Mouse (Mus musculus) cerebellum, adult 18-20 months (tissue): ENCODE measurements around the gene Ass1.

Experiments
- DNase-seq, 2 experiments: peaks; one replicate each; pipeline ENCODE4 v3.0.0; 2021

The Ass1 gene

DNA sequence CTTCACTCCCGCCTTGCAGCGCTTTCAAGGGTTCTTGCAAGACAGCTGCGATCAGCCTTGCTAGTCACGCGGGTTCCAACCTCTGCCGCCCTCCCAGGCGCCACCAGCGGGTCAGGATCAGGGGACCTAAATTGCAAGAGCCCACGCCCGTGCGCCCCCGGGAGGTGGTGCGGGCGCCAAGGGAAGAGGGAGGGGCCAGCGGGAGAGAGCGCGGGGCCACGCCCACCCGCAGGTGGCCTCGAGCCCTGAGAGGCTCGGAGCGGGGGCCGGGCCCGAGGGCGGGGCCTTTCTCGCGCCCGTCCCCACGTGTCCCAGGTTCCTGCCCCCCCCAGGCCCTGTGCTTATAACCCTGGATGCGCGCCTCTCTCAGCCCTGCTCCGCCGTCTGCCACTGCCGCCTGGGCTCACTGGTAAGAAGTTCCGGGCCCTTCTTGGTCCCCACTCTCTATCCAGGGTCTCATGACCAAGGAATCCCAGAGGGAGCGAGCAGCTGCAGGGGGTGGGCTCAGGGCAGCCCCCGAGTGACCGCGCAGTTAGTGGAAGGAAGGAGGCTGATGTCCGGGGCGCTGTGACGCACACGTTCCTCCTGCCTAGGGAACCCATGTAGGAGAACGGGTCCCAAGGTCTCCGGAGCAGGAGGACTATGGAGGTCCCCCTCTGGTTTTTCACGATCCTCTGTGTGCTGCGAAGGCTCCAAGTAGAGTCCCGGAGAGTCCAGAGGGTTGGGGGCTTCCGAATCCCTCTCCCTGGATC is at the start of gene Ass1:
Gene Ass1 (plus strand): TSS at position 277 of the 752 bp plus-strand sequence.
- DNase-seq: peak; percentile 36 to 45

DNA sequence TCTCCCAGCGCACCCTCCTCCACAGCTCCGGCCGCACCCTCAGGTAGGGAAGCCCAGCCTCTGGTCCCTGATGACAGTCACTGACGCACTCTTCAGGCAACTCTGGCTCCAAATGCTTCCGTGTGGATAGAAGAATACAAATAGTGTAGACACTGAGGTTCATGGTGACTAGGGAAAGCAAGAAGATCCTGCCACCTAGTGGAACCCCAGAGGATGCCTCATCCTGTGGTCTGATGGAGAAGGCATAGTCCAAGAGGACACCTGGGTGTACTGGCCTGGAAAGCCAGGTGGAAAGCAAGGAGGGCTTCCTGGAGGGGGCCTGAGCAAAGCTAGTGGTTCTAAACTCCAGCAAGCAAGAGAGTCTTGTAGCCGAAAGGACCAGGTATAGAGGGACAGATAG is 49.1 kb upstream of the Ass1 start:
- DNase-seq: peak in 1 of 2 experiments; percentile 13

GRCm38 (mm10) chr2:31422576-31422975 is 47.4 kb upstream of the Ass1 start:
- no peak for DNase-seq

DNA sequence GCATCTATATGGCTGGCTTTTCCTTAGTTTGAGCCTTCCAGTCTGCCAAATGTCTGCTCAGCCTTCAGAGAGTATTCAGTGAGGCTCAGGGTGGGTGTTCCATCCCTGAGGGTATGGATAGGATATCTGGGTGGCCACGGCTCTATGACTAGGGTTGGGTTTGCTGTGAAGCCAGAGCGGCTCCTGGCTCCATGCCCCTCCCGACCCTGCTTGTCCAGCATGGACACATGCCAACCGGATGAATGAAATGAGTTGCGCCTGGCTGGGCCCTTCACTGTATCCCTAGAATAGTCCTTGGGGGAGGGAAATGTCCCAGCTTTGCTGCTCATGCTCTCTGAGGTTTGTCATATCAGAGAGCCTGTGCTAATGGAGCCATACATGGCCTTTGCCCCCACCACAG is 38.5 kb upstream of the Ass1 start:
- no peak for DNase-seq

DNA sequence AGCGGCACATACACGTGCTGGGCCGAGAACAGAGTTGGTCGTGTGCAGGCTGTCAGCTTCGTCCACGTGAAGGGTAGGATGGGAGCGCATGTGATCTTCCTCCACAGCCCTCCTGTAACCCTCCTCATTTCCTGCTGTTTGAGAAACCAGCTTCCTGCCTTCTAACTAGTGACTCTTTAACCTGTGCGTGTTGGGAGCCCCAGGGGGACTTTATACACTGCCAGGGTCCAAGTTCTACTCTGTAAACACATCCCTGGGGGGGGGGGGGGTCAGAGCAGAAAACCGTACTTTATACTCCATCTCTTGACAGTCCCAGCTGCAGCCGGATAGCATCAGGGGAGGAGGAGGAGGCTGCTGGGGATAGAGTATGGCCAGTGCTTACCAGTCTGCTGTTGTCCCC is 35.3 kb upstream of the Ass1 start:
- DNase-seq: no peak

DNA sequence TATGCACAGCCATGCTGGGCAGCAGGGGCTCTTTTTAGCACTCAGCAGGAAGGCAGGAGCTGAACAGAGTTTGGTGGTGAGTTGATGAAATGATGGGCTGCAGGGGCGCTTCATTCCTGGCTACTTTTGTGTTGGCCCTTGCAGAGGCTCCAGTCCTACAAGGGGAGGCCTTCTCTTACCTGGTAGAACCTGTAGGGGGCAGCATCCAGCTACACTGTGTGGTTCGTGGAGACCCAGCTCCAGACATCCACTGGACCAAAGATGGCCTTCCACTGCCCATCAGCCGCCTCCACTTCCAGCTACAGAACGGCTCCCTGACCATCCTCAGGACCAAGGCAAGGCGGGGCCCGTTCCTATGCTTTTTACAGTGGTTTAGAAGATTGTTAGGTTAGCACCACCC is 34.4 kb upstream of the Ass1 start:
- peak; percentile 25 to 28 for DNase-seq

DNA sequence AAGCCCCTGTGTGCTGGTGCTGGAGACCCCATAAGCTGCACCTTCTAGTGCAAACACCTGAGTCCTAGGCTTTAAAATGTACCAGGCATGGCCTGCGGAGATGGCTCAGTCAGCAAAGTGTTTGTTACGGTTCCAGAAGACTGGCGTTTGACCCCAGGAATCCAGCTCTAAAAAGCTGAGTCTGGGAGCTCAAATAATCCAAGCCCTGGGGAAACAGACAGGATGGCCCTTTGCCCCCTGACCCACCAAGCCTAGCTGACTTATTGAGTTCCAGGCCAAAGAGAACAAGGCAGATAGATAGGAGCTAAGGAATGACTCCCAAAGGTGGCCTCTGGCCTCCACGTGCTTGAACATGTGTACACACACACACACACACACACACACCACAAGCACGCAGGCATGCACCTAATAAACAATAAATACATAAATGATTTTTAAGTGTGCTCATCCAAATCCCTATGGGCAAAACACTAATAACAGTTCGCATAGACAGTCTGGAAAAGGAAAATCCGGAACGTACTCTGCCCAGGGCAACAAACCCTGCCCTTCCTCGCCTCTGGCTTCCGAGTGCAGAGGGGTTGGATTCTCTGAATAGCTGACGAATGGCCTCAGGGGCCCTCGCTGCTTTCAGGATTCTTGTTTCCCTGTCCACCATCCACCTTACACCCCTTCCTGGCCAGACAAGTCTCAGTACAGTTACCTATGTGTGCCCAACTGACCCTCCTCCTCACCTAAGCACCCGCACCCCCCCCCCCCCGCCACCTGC is 32.3 kb upstream of the Ass1 start:
- DNase-seq: no peak

GRCm38 (mm10) chr2:31439576-31439975 is 30.4 kb upstream of the Ass1 start:
- DNase-seq: no peak

DNA sequence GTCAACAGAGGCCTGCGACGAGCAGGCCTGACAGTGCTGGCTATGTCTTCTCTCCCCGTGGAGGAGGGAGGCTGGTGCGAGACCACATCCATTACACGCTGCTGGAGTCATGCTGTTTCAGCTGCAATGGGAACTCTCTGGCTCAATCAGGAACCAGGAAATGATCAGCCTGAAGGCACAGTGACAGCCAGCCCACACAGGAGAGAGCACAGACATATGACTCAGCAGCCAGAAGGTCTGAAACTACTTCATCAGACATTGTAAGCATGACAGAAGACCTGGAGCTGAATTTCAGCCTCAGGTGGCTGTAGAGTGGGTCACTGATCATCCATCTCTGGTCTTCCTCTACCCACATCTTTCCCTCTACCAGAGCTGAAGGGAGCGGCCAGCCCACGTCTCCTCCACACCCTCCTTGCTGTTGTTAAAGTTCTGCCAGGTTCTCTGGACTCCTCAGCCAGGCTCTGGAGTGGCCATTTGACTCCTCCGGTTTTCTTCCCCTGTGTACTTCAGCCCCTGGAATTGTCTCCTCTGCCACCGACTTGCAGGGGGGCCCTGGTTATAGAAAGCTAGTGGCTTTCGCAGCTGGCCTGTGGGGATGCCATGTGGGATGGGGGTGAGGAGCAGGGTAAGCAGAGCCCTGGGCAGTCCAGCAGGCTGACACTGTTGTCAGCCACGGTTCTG is 27.4 kb upstream of the Ass1 start:
- no peak for DNase-seq

DNA sequence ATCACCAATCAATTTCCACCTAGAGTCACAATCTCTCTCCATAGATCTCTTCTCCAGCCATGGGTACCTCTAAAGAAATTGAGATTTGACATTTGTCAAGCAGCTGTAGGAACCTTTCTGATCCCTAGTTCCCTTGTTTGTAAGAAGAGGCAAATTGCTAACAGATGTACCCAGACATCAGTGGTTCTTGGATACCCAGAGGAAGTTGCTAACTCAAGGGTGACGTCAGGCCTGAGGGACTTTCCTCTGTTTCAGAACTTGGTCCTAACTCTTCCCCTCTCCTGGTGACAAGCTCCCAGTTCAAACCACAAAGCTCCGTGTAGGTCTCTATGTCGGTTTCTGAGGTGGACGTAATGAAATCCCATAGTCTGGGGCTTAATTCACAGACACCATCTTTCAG is 24.0 kb upstream of the Ass1 start:
- no peak for DNase-seq

DNA sequence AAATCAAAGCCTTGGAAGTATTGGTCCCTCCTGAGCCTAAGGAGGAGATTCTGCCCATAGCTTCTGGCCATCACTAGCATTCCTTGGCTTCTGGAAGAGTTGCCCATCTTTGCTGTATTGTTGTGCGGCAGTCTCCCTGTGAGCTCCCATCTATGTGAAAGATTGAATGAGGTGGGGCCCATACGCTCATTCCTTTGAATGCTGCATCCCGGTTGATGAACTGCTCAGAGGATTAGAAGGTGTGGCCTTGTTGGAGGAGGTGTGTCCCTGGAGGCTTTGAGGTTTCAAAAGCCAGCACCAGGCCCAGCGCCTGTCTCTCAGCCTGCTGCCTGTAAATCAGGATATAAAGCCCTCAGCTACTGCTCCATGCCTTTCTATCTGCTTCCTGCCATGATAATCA is 23.6 kb upstream of the Ass1 start:
- DNase-seq: no peak

DNA sequence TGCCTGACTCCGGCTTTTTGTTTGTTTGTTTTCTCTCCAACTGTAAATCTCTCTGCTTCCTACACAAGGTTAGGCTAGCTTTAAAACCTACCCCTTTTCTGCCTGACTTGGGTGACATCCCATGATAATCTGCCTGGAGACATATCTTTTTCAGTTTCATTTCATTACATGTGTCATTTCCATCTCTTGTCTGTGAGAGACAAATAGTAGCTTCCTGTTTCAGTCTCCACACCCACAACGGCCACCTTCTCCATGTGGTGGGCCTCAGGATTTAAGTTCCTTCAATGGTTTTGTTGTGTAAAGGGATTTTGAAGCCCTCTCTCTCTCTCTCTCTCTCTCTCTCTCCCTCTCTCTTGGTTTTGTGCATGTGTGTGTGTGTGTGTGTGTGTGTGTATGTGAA is 22.5 kb upstream of the Ass1 start:
- no peak for DNase-seq

DNA sequence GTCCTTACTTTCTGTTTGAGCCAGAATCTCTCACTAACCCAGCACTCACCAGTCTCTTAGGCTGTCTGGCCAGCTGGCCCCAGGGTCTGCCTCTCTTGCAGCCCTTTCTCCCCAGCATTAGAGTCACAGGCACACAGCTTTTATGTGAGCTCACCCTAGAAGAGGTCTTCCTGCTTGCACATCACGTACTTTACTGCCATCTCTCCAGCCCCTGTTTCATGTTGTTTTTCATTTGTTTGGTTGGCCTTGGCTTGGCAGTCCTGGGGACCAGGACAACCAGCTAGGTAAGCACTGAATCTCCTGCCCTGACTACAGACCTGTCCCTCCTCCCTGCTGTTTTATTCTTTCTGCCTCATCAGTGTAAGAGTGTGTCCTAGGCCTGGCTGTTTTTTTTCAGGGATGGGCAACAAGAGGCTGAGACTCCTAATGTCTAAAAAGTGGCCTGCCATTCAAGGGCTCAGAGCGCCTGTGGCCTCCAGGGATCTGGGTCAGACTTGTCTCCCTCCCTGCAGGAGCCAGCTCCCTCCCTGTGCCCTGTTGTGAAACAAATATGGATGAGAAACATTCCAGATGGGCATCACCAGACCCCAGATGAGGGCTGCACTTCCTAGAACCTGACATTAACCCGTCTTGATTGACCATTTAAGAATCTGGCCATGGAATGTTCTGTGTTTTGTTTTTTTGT is 21.1 kb upstream of the Ass1 start:
- DNase-seq: no peak

DNA sequence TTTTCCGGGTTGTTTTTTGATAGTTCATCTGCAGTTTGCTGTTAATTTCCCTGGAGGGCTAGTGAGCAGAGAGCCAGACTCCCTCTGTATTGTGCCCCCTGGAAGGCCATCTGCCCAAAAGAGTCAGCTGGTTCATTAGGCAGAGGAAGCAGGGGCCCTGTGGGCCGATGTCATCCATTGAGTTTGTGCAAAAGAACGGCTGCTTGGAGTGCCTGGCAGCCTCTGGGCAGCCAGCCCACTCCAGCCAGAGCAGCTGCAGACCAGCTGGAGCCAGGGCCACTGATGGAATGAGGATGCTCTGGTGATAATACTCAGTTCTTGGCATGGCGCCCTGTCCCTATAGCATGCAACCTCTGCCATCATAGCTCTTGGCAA is 20.6 kb upstream of the Ass1 start:
- peak; percentile 20 to 25 for DNase-seq

DNA sequence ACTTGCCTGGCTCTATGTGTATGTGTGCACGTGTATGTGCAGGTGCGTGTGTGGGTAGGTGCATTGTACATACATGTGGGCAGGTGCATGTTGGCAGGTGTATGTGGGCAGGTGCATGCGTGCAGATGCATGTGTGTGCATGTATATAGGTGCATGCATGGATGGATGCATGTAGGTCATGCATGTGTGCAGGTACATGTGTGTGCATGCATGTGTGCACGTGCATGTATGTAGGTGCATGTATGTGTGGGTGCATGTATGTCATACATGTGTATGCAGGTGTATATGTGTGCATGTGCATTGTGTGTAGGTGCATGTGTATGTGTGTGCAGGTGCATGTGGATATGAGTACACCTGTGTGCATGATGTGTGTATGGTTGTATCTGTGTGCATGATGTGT is 20.1 kb upstream of the Ass1 start:
- no peak for DNase-seq

- DNase-seq: no peak
Measured at GRCm38 (mm10) chr2:31450661-31451060, 19.3 kb upstream of the Ass1 start.

DNA sequence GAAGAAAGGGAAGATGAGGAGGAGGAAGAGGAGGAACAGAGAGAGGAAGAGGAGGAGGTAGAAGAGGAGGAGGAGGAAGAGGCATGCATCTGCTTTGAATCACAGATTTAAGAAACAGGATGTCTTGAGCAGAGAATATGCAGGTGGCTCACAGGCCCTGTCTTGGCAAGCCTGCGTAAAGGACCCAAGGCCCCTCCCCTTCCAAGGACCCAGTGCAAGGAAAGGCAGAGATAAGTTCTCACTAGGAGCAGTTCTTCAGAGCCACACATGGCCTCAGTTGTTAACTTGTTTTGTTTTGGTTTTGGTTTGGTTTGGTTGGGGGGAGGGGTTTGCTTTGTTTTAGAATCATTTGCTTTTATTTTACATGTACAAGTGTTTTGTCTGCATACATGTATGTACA is 18.5 kb upstream of the Ass1 start:
- no peak for DNase-seq

GRCm38 (mm10) chr2:31453011-31453410 is 17.0 kb upstream of the Ass1 start:
- no peak for DNase-seq

- no peak for DNase-seq
Measured at GRCm38 (mm10) chr2:31453559-31454177, 16.3 kb upstream of the Ass1 start.

DNA sequence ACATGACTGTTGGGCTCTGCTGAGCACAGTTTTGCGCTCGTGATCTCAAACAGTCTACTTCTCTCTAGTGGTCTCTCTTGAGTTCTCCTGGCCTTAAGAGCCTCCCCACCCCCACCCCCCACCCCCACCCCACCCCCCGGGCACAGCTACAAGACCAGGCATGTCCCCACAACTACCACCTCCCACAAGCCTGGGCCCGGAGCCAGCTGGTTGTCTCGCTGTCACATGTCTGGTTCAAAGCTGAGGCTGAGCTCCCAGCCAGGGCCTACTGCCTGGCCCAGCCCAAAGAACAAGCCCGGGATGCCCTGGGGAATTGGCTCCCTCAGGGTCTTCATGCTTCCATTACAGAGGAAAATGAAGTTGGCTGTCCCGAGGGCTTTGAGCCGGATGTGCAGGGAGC is 15.7 kb upstream of the Ass1 start:
- no peak for DNase-seq

- DNase-seq: no peak
Measured at GRCm38 (mm10) chr2:31455418-31455817, 14.6 kb upstream of the Ass1 start.

GRCm38 (mm10) chr2:31458460-31458859 is 11.5 kb upstream of the Ass1 start:
- no peak for DNase-seq
